Mouse (Mus musculus) limb, embryonic 15.5 days (tissue): ENCODE measurements around the gene Tubg2. TPM values are rescaled to one million over a fixed set of nuclear protein-coding genes. Genes with fewer than 3 reads are reported as not detected.
A peak's percentile ranks its signal among the peaks of the same experiment; 100 is the strongest.

Source experiments
- ATAC-seq: fragments of 200-750 bp; cut with Nextera tagmentation; 2 replicates; pipeline ENCODE4 v1.8.0; 2017; ENCODE audit warnings: low read depth, moderate TSS enrichment; ENCODE audit not compliant: insufficient number of reproducible peaks, low FRiP score, low TSS enrichment
- H3K27ac ChIP-seq: fragments of 300-500 bp; sonication (generic); 2 replicates; pipeline ENCODE4 v1.5.1; 2015; ENCODE audit warnings: moderate library complexity, mild to moderate bottlenecking, inconsistent platforms
- H3K27me3 ChIP-seq: fragments of 300-500 bp; sonication (generic); 2 replicates; pipeline ENCODE4 v1.6.1; 2015; ENCODE audit warnings: inconsistent platforms
- H3K36me3 ChIP-seq: fragments of 300-500 bp; sonication (generic); 2 replicates; pipeline ENCODE4 v1.6.1; 2015; ENCODE audit warnings: inconsistent platforms
- H3K4me1 ChIP-seq: fragments of 300-500 bp; sonication (generic); 2 replicates; pipeline ENCODE4 v1.6.1; 2015; ENCODE audit warnings: inconsistent platforms
- H3K4me2 ChIP-seq: fragments of 300-500 bp; sonication (generic); 2 replicates; pipeline ENCODE4 v1.6.1; 2015; ENCODE audit warnings: mild to moderate bottlenecking, inconsistent platforms
- H3K4me3 ChIP-seq: fragments of 300-500 bp; sonication (generic); 2 replicates; pipeline ENCODE4 v1.5.1; 2015; ENCODE audit warnings: mild to moderate bottlenecking, inconsistent platforms
- H3K9ac ChIP-seq: fragments of 300-500 bp; sonication (generic); 2 replicates; pipeline ENCODE4 v1.6.1; 2015; ENCODE audit warnings: inconsistent platforms
- H3K9me3 ChIP-seq: fragments of 300-500 bp; sonication (generic); 2 replicates; pipeline ENCODE4 v1.6.1; 2016; ENCODE audit warnings: inconsistent platforms
- WGBS: fragments of 180-500 bp; shearing (Covaris S2); methylation state at CpG from one replicate; pipeline ENCODE4 v1.1.7; 2015; 5-methylcytosine and 5-hydroxymethylcytosine counted together
- polyA plus RNA-seq: library from polyadenylated mRNA; unstranded; fragments of >200 nt; fragmentation: Nextera tagmentation; extraction: Ambion mirVana; gene quantifications from 2 replicates; pipeline ENCODE4 v1.2.1, GENCODE M21; 2015

The Tubg2 gene
- polyA plus RNA-seq, 1 experiment from 2014 or later, result 6.8 TPM

DNA sequence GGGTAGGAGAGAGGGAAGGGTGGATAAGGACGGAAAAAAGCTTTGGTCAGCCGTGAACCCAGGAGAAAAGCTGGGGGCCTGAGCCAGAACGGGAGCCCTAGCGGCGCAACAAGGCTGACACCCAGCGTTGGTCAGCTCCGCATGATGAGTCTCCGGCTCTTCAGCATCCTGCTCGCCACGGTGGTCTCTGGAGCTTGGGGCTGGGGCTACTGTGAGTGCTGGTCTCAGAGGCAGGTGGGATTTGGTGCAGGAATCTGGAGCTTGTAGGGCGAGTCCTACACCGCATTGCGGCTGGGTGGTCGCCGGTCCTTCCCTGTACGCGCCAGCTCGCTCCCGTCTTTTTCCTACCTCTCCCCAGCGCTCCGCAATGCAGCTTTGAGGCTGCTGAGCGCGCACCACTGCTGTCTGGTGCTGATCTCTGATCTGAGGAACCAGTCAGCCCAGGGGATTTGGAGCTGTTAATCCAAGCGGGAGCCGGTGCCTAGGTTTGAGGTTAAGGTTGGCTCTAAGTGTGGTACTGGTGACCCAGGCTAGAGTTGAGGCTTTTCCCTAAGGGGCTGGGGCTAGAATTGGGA, 20.5 kb downstream of the Tubg2 start:
- Histone ChIP-seq H3K27ac (no peak overlapping the region), H3K9ac (no peak overlapping the region), H3K36me3 (no peaks in the 10 kb centered on the region), H3K4me1 (peaks cover 56% of the 10 kb centered on the region), H3K27me3 (peaks cover 66% of the 10 kb centered on the region), H3K4me2 (peak overlapping the region; percentile 46), H3K9me3 (no peaks in the 10 kb centered on the region), H3K4me3 (peak overlapping the region; percentile 28)
- ATAC-seq, result no peak
- under 1% methylated on average over 25 of the region's 25 CpGs for WGBS

DNA sequence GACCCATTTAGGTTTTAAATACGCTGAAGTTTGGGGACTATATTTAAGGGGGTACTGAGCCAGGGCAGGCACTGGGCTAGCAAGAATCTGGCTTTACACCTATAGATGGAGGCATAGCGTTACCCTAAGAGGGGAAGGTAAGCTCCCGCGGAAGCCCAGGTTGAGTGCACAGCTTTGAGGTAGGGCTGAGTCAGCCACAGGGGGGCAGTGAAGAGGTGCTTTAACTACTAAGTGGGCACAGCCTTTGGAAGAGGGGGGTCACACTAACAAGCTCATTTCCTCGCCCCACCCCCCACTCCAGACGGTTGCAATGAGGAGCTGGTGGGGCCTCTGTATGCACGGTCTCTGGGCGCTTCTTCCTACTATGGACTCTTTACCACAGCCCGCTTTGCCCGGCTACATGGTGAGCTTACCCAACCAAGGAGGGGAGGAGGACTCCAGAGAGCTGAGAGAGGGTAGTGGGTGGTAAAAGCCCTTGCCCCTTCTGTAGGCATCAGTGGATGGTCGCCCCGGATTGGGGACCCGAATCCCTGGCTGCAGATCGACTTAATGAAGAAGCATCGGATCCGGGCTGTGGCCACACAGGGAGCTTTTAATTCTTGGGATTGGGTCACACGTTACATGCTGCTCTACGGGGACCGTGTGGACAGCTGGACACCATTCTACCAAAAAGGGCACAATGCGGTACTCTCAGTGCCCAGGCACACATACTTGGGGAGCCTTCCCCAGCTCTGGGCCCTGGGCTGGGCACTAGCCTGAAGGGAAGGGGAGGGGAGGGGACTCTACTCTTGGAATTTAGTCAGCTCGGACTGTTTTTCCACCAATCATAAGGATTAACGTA, 21.4 kb downstream of the Tubg2 start:
- peaks cover 52% of the 10 kb centered on the region for H3K4me1 ChIP-seq
- no peak overlapping the region for H3K4me2 ChIP-seq
- H3K27me3 ChIP-seq, result peaks cover 66% of the 10 kb centered on the region
- no peak overlapping the region for H3K4me3 ChIP-seq
- no peaks in the 10 kb centered on the region for H3K9me3 ChIP-seq
- ATAC-seq, result no peak
- WGBS, result 25% methylated on average over 22 of the region's 22 CpGs
- no peaks in the 10 kb centered on the region for H3K36me3 ChIP-seq
- no peak overlapping the region for H3K27ac ChIP-seq
- H3K9ac ChIP-seq, result no peak overlapping the region

DNA sequence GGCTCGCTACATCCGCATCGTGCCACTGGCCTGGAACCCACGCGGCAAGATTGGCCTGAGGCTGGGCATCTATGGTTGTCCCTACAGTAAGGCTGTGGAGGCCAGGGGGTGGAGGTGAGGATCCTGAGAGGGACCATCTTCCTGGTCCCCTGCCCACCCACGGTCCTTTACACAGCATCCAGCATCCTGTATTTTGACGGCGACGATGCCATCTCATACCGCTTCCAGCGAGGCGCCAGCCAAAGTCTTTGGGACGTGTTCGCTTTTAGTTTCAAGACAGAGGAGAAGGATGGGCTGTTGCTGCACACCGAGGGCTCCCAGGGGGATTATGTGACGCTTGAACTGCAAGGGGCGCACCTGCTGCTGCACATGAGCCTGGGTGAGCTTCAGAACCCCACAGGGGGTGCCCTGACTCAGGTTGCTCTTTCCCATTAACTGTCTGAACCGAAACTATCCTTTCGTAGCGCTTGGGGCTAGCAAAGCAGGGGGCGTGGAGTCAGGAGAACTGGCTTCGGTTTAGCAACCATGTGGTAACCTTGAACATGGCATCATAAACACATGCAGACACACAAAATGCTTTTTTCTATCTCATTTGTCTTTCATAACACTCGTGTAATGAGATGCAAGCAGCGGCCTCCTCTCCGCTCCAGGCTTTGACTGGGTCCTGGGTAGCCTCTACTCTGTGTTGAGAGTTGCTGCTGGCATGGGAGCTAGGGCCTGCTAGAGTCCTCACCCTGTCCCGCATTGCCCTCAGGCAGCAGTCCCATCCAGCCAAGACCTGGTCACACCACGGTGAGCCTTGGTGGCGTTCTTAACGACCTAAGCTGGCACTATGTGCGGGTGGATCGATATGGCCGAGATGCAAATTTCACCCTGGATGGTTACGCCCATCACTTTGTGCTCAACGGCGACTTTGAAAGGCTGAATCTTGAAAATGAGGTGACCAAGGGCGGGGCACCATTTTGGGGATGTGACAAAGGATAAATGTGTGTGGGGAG, 22.7 kb downstream of the Tubg2 start:
- H3K27ac ChIP-seq, result no peak overlapping the region
- H3K27me3 ChIP-seq, result peaks cover 63% of the 10 kb centered on the region

DNA sequence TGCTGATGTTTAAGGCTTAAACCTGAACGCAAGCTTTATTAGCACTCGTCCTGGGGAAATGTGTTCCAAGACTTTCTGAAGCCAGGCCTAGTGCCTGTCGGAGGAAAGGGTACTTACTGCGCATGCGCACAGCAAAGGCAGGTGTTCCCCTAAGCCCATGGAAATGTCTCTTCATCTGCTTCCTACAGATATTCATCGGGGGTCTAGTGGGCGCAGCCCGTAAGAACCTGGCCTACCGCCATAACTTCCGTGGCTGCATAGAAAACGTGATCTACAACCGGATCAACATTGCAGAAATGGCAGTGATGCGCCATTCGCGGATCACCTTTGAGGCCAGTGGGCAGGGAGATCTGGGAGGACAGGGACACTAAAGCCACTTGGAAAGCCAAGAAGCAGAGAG, 23.6 kb downstream of the Tubg2 start:
- Histone ChIP-seq H3K9ac (no peak overlapping the region), H3K36me3 (no peaks in the 10 kb centered on the region), H3K4me1 (peaks cover 31% of the 10 kb centered on the region), H3K4me3 (no peak overlapping the region), H3K9me3 (no peaks in the 10 kb centered on the region), H3K27me3 (peaks cover 57% of the 10 kb centered on the region), H3K4me2 (no peak overlapping the region), H3K27ac (no peak overlapping the region)
- 78% methylated on average over 15 of the region's 15 CpGs for WGBS
- ATAC-seq, result no peak

More for the DNA sequence above, 22.7 kb downstream of the Tubg2 start:
- 47% methylated on average over 36 of the region's 36 CpGs for WGBS
- Histone ChIP-seq H3K4me3 (no peak overlapping the region), H3K9ac (no peak overlapping the region), H3K4me1 (peaks cover 40% of the 10 kb centered on the region), H3K36me3 (no peaks in the 10 kb centered on the region), H3K9me3 (no peaks in the 10 kb centered on the region), H3K4me2 (no peak overlapping the region)
- no peak for ATAC-seq

DNA sequence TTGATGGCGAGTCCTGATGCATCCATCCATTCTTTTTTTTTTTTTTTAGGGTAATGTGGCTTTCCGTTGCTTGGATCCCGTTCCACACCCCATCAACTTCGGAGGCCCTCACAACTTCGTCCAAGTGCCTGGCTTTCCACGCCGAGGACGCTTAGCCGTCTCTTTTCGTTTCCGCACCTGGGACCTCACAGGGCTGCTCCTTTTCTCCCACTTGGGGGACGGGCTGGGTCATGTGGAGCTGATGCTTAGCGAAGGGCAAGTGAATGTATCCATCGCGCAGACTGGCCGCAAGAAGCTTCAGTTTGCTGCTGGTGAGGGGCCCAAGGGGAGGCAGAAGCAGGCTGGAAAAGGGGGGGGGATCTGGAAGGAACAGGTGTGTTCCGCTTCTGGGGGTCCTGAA, 24.6 kb downstream of the Tubg2 start:
- Histone ChIP-seq H3K27me3 (peaks cover 47% of the 10 kb centered on the region), H3K9me3 (no peaks in the 10 kb centered on the region), H3K4me3 (no peak overlapping the region), H3K9ac (no peak overlapping the region), H3K36me3 (no peaks in the 10 kb centered on the region), H3K4me1 (peaks cover 23% of the 10 kb centered on the region), H3K4me2 (no peak overlapping the region), H3K27ac (no peak overlapping the region)
- WGBS, result 72% methylated on average over 17 of the region's 17 CpGs
- no peak for ATAC-seq

DNA sequence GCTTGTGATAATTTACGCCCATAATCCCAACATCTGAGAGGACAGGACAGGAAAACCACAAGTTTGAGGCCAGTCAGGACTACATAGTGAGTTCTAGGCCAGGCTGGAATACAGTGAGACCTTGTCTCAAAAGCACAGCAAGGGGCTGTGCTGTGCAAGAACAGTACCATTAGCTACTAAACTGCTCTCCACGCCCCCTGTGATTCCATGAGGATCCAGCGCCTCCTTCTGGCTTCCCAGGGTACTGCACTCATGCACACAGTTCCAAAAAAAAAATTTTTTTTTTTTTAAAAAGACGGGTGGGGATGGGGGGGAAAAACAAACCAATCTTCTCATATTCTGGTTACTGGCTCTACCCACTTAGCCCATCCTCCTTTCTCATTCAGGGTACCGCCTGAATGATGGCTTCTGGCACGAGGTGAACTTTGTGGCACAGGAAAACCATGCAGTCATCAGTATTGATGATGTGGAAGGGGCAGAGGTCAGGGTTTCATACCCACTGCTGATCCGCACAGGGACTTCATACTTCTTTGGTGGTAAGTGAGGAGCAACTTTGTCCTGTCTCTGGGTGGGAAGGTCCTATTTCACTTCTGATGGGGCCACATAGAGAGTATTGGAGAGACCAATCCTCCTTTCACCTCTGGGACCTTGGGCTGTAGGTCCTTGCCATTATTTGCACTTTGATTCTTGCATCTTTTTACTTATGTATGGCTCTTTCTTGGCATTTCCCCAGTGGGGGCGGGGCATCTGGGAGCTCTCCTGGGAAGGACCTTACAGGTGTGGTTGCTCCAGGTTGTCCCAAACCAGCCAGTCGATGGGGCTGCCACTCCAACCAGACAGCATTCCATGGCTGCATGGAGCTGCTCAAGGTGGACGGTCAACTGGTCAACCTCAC, 25.4 kb downstream of the Tubg2 start:
- Histone ChIP-seq H3K27ac (no peak overlapping the region), H3K9ac (no peak overlapping the region), H3K9me3 (no peaks in the 10 kb centered on the region), H3K36me3 (no peaks in the 10 kb centered on the region), H3K27me3 (peaks cover 40% of the 10 kb centered on the region), H3K4me1 (peaks cover 18% of the 10 kb centered on the region), H3K4me2 (no peak overlapping the region), H3K4me3 (no peak overlapping the region)
- ATAC-seq, result no peak
- 40% methylated on average over 10 of the region's 10 CpGs for WGBS

DNA sequence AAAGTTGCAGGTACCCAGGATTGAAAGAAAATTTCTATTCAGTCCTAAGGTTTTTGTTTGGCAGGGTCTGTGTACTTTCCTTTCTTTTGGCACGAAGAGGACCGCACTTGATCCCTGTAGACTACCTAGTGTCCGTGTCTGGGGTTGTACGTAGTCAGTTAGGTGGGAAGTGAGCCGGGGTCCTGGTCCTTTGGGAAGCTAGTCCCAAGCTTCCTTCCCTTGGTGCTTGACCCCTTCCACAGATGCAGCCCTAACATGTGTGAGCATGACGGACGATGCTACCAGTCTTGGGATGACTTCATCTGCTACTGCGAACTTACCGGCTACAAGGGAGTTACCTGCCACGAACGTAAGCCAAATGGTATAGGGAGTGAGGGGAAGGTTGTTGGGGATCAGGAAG, 26.3 kb downstream of the Tubg2 start:
- peaks cover 11% of the 10 kb centered on the region for H3K4me1 ChIP-seq
- no peak overlapping the region for H3K9ac ChIP-seq
- H3K27ac ChIP-seq, result no peak overlapping the region
- H3K36me3 ChIP-seq, result no peaks in the 10 kb centered on the region
- 87% methylated on average over 11 of the region's 11 CpGs for WGBS
- no peaks in the 10 kb centered on the region for H3K9me3 ChIP-seq
- H3K27me3 ChIP-seq, result peaks cover 31% of the 10 kb centered on the region
- H3K4me3 ChIP-seq, result no peak overlapping the region
- no peak for ATAC-seq
- H3K4me2 ChIP-seq, result no peak overlapping the region

DNA sequence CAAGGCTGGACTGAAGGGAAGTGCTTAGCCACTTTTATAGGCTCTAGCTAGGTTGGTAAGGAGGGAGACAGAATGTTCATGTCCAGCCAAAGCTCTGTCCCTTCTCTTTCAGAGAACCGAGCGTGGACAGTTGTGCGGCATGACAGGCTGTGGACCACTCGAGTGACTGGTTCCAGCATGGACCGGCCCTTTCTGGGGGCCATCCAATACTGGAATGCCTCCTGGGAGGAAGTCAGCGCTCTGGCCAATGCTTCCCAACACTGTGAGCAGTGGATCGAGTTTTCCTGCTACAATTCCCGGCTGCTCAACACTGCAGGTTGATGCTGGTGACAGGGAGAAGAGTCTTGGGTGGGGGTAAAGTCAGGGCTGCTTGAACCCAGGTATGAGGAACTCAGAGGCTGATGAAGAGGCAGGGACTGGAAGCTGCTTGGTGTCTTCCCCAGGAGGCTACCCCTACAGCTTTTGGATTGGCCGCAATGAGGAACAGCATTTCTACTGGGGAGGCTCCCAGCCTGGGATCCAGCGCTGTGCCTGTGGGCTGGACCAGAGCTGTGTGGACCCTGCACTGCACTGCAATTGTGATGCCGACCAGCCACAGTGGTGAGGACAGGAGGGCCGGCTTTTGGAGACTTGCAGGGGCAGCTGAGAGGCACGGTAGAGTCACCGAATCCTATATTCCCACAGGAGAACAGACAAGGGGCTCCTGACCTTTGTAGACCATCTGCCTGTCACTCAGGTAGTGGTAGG, 27.2 kb downstream of the Tubg2 start:
- peaks cover 21% of the 10 kb centered on the region for H3K27me3 ChIP-seq
- H3K4me3 ChIP-seq, result no peak overlapping the region
- no peak overlapping the region for H3K4me2 ChIP-seq
- no peak for ATAC-seq
- H3K36me3 ChIP-seq, result no peaks in the 10 kb centered on the region
- no peaks in the 10 kb centered on the region for H3K9me3 ChIP-seq
- no peak overlapping the region for H3K27ac ChIP-seq
- no peak overlapping the region for H3K9ac ChIP-seq
- peaks cover 4% of the 10 kb centered on the region; the same call in 1 of the 2 replicates for H3K4me1 ChIP-seq
- 81% methylated on average over 14 of the region's 14 CpGs for WGBS

DNA sequence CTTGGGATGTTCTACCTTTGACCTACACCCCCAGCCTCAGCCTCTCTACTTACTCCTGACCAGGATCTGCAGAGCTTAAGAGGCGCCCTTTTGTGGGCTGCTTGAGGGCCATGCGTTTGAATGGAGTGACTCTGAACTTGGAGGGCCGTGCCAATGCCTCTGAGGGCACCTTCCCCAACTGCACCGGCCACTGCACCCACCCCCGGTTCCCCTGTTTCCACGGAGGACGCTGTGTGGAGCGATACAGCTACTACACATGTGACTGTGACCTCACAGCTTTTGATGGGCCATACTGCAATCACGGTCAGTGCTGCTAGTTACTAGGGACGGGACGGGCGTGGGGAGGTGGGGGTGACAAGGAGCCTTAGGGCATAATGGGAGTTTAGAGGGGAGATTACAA, 29.3 kb downstream of the Tubg2 start:
- no peak overlapping the region for H3K4me3 ChIP-seq
- no peak overlapping the region for H3K4me2 ChIP-seq
- H3K9ac ChIP-seq, result no peak overlapping the region
- ATAC-seq, result no peak
- no peak overlapping the region for H3K27ac ChIP-seq
- H3K9me3 ChIP-seq, result no peaks in the 10 kb centered on the region
- WGBS, result 77% methylated on average over 12 of the region's 12 CpGs
- H3K36me3 ChIP-seq, result no peaks in the 10 kb centered on the region
- H3K27me3 ChIP-seq, result 0 out of 2 replicates have a peak, but pooled peaks cover 5% of the 10 kb centered on the region
- H3K4me1 ChIP-seq, result peaks cover 13% of the 10 kb centered on the region

DNA sequence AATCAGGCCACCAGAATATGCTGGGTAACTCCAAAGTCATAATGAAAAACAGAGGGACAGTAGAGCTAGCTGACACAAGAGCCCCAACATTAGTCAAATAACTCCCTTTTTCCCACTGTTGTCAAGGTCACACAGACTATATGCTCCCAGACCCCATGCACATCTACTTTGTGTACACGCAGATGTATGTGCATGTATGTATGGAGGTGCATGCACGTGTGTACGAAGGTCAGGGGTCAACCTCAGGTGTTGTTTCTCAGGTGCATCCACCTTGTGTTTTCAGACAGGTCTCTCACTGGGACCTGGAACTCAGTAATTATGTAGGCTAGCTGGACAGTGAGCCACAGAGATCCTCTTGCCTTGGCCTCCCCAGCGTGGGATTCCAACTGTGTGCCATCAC, 29.7 kb downstream of the Tubg2 start:
- Histone ChIP-seq H3K4me3 (no peak overlapping the region), H3K4me2 (no peak overlapping the region), H3K27me3 (0 out of 2 replicates have a peak, but pooled peaks cover 3% of the 10 kb centered on the region), H3K9ac (no peak overlapping the region), H3K4me1 (peaks cover 16% of the 10 kb centered on the region), H3K9me3 (no peaks in the 10 kb centered on the region), H3K36me3 (no peaks in the 10 kb centered on the region), H3K27ac (no peak overlapping the region)
- no peak for ATAC-seq
- 92% methylated on average over 4 of the region's 4 CpGs for WGBS
